Mouse (Mus musculus): ENCODE measurements around the gene Apol9b. TPM values are rescaled to one million over a fixed set of nuclear protein-coding genes. Genes with fewer than 3 reads are reported as not detected.

The Apol9b gene
- total and polyA plus RNA-seq, 3 experiments = not detected

GRCm38 (mm10) chr15:77770341-77770740 is 41.5 kb downstream of the Apol9b start:
- Histone ChIP-seq H3K9me3 (replicated peaks; ENCODE audit: insufficient read depth, low read length) (no peaks in the 10 kb centered on the region), H3K27me3 (ENCODE audit: control insufficient read depth in 1 of 2, insufficient read depth in 2 of 2, low read length in 2 of 2) (no peaks in the 10 kb centered on the region), H3K4me3 (ENCODE audit: control insufficient read depth in 1 of 2, insufficient read depth in 1 of 2, low read depth in 2 of 2, low read length in 2 of 2) (no peak overlapping the region), H3K36me3 (ENCODE audit: control insufficient read depth in 1 of 2, insufficient read depth in 2 of 2, low read length in 2 of 2) (peaks cover 13 to 16% of the 10 kb centered on the region in 2 experiments), H3K79me2 (ENCODE audit: control insufficient read depth, insufficient read depth, low read length, poor library complexity) (no peaks in the 10 kb centered on the region), H3K4me1 (ENCODE audit: control insufficient read depth in 1 of 2, insufficient read depth in 2 of 2, low read length in 2 of 2) (peaks cover 4 to 16% of the 10 kb centered on the region in 2 experiments; a peak in 3 of 4 replicates), H3K27ac (ENCODE audit: control insufficient read depth, low read depth, low read length) (no peak overlapping the region), H3K9ac (ENCODE audit: control insufficient read depth, low read depth, low read length, poor library complexity, severe bottlenecking) (no peak overlapping the region)
- TF ChIP-seq ELF1 (IDR thresholded peaks at IDR 0.05; ENCODE audit: low read depth, low read length) (no peak), POLR2AphosphoS2 (IDR thresholded peaks at IDR 0.05; ENCODE audit: low read length) (no peak), UBTF (IDR thresholded peaks at IDR 0.05; ENCODE audit: borderline replicate concordance, insufficient read depth, low read depth, low read length) (no peak), GABPA (IDR thresholded peaks at IDR 0.05; ENCODE audit: low read depth, low read length) (no peak)
- no peak for DNase-seq (ENCODE audit: low read depth, low spot score)

- Histone ChIP-seq H3K4me3 (ENCODE audit: control insufficient read depth in 1 of 2, insufficient read depth in 1 of 2, low read depth in 2 of 2, low read length in 2 of 2) (no peak overlapping the region), H3K4me1 (ENCODE audit: control insufficient read depth in 1 of 2, insufficient read depth in 2 of 2, low read length in 2 of 2) (peaks cover 4 to 16% of the 10 kb centered on the region in 2 experiments; a peak in 3 of 4 replicates), H3K27me3 (ENCODE audit: control insufficient read depth in 1 of 2, insufficient read depth in 2 of 2, low read length in 2 of 2) (no peaks in the 10 kb centered on the region), H3K79me2 (ENCODE audit: control insufficient read depth, insufficient read depth, low read length, poor library complexity) (no peaks in the 10 kb centered on the region), H3K9ac (ENCODE audit: control insufficient read depth, low read depth, low read length, poor library complexity, severe bottlenecking) (no peak overlapping the region), H3K36me3 (ENCODE audit: control insufficient read depth in 1 of 2, insufficient read depth in 2 of 2, low read length in 2 of 2) (peaks cover 15 to 16% of the 10 kb centered on the region in 2 experiments), H3K27ac (ENCODE audit: control insufficient read depth, low read depth, low read length) (no peak overlapping the region), H3K9me3 (replicated peaks; ENCODE audit: insufficient read depth, low read length) (no peaks in the 10 kb centered on the region)
- DNase-seq (ENCODE audit: low read depth, low spot score) = no peak
- no peak for TF ChIP-seq MAZ (IDR thresholded peaks at IDR 0.05; ENCODE audit: low read depth, low read length)
- TF ChIP-seq POLR2AphosphoS2 (IDR thresholded peaks at IDR 0.05; ENCODE audit: low read length) = no peak
- TF ChIP-seq NELFE (IDR thresholded peaks at IDR 0.05; ENCODE audit: low read depth, low read length) = no peak
- TF ChIP-seq E2F4 (IDR thresholded peaks at IDR 0.05; ENCODE audit: borderline replicate concordance, low read depth, low read length) = no peak
- no peak for TF ChIP-seq CHD2 (IDR thresholded peaks at IDR 0.05; ENCODE audit: low read length)
- TF ChIP-seq GATA1 (IDR thresholded peaks at IDR 0.05; ENCODE audit: low read depth, low read length) = no peak
- no peak for TF ChIP-seq SMC3 (IDR thresholded peaks at IDR 0.05; ENCODE audit: low read depth, low read length)
- no peak for TF ChIP-seq USF2 (IDR thresholded peaks at IDR 0.05; ENCODE audit: borderline replicate concordance in 1 of 2, insufficient read depth in 1 of 2, low read depth in 1 of 2, low read length in 2 of 2)
- TF ChIP-seq RCOR1 (IDR thresholded peaks at IDR 0.05; ENCODE audit: low read depth, low read length) = no peak
- TF ChIP-seq GABPA (IDR thresholded peaks at IDR 0.05; ENCODE audit: low read depth, low read length) = no peak
- TF ChIP-seq MXI1 (IDR thresholded peaks at IDR 0.05; ENCODE audit: low read depth, low read length) = no peak
- no peak for TF ChIP-seq ZNF384 (IDR thresholded peaks at IDR 0.05; ENCODE audit: low read depth, low read length)
- no peak for TF ChIP-seq KAT2A (conservative IDR thresholded peaks at IDR 0.05; ENCODE audit: low read depth, low read length)
- no peak for TF ChIP-seq SIN3A (IDR thresholded peaks at IDR 0.05; ENCODE audit: low read length)
- TF ChIP-seq RAD21 (IDR thresholded peaks at IDR 0.05; ENCODE audit: low read depth, low read length) = no peak
- no peak for TF ChIP-seq TCF12 (IDR thresholded peaks at IDR 0.05; ENCODE audit: low read depth, low read length)
- no peak for TF ChIP-seq ETS1 (IDR thresholded peaks at IDR 0.05; ENCODE audit: low read depth, low read length)
- TF ChIP-seq TBP (IDR thresholded peaks at IDR 0.05; ENCODE audit: low read depth, low read length) = no peak
- no peak for TF ChIP-seq POLR2A (IDR thresholded peaks at IDR 0.05; ENCODE audit: control insufficient read depth in 1 of 2, insufficient read depth in 1 of 2, low read depth in 1 of 2, low read length in 2 of 2, poor library complexity in 1 of 2)
- TF ChIP-seq NRF1 (IDR thresholded peaks at IDR 0.05; ENCODE audit: insufficient read depth, low read depth, low read length, poor library complexity, severe bottlenecking) = no peak
Observed at GRCm38 (mm10) chr15:77770942-77771341, 42.1 kb downstream of the Apol9b start.

All from MEL (cell line).